Mouse (Mus musculus) layer of hippocampus, adult 8-10 months (tissue): ENCODE measurements around the gene Bpifa5. TPM values are rescaled to one million over a fixed set of nuclear protein-coding genes. Genes with fewer than 3 reads are reported as not detected.

Source experiments
- DNase-seq, 2 experiments: peaks; one replicate each; pipeline ENCODE4 v3.0.0; 2022; ENCODE audit warnings: low spot score in 2 of 2
- total RNA-seq, 4 experiments: library from RNA; stranded (reverse); gene quantifications; 2 replicates each; pipeline ENCODE4 v1.2.4; 2022

The Bpifa5 gene
- total RNA-seq, 4 experiments from 2014 or later = not detected

- DNase-seq = no peak
Measured at GRCm38 (mm10) chr2:154206908-154207307, 44.5 kb downstream of the Bpifa5 start.

DNA sequence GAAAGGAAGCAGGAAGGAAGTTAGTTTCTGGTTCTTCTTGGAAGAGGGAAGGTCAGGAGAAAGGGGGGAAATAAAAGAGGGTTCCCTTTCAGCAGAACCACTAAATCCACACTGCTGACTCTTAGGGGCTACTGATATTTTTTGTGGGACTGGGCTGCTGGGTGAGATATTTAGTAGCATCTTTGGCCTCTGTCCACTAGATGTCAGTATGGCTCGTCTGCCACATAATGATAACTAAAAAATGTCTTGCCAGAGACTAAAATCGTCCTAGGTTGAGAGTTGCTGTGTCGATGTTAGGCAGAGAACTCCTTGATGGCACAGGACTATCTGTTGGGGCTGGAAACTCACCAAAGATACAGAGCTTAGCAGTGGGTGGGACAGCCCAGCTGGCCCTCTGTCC, 46.7 kb downstream of the Bpifa5 start:
- no peak for DNase-seq

- DNase-seq = no peak
Measured at GRCm38 (mm10) chr2:154211121-154211520, 48.7 kb downstream of the Bpifa5 start.

GRCm38 (mm10) chr2:154211881-154212280, 49.5 kb downstream of the Bpifa5 start:
- DNase-seq = peak; percentile 42 to 50

DNA sequence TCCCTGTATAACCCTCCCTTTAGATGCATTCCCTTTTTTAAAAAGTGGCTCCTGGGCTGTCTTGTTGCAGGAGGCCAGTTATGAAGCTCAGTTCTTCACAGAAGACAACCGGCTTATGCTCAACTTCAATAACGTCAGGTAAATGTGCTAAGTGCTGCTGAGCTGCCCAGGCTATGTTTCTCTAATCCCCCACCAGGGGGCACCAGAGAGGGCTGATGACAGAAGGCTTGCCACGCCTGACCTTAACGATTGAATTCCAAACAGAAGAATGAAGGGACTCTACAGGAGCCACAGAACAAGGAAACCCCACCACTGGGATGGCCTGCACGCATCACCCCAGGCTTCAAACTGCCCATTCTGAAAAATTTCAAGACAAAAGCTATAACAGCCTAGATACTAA, 52.8 kb downstream of the Bpifa5 start:
- peak in 1 of 2 experiments; percentile 50 for DNase-seq

Other genes starting within 250 kb of the Bpifa5 start
- gene Bpifb3, start 244.4 kb upstream of the Bpifa5 start, total RNA-seq = not detected
- gene Bpifb4, start 224.4 kb upstream of the Bpifa5 start, total RNA-seq = not detected
- not detected for gene Bpifa6, start 187.7 kb upstream of the Bpifa5 start, total RNA-seq
- gene Bpifa2, start 154.3 kb upstream of the Bpifa5 start, total RNA-seq = not detected
- not detected for gene Bpifa3, start 32.3 kb upstream of the Bpifa5 start, total RNA-seq
- gene Bpifa1, start 19.7 kb upstream of the Bpifa5 start, total RNA-seq = not detected
- gene Bpifb1, start 28.2 kb downstream of the Bpifa5 start, total RNA-seq = under 1 TPM; 0.16 to 0.22 (median 0.18) TPM
- not detected for gene Bpifb5, start 61.1 kb downstream of the Bpifa5 start, total RNA-seq
- under 1 TPM in 2 of 4 experiments, not detected in 2; 0.32 to 0.35 TPM for gene Bpifb9a, start 95.2 kb downstream of the Bpifa5 start, total RNA-seq
- under 1 TPM in 1 of 4 experiments, not detected in 3; 0.19 TPM for gene Bpifb9b, start 144.6 kb downstream of the Bpifa5 start, total RNA-seq
- 10 to 100 TPM; 13.6 to 17.1 (median 16.0) TPM for gene Cdk5rap1, start 210.4 kb downstream of the Bpifa5 start, total RNA-seq
- gene Snta1, start 245.5 kb downstream of the Bpifa5 start, total RNA-seq = 10 to 100 TPM; 41.0 to 45.9 (median 43.5) TPM